Mouse (Mus musculus): ENCODE data around the gene Rab38.

Rab38 gene

DNA sequence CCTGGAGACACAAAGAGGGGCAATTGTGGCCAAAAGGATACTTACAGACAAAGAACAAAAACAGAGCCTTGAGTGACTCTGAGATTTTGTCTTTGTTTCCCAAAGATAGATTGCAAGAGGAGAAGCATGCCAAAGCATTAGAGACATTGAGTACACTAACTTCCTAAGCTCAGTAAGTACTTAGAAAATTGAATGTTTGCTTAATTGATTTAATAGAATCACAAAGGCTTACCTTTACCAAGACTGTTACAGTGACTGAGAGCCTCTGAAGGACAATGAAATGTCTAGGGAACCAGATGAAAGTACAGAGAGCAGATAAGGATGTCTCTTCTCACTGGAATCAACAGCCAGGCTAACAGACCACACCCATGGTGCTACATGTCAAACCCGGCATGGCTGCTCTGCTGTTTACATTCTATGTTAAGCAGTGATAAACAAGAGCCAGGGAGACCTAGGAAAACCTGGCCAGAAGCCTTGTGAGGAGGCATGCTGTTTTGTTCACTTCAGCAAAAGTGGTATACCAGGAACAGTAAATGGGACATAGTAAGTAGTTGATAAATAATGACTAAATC is 97.1 kb downstream of the Rab38 start:
- DNase-seq (ENCODE audit: low read depth, low spot score), result no peak

DNA sequence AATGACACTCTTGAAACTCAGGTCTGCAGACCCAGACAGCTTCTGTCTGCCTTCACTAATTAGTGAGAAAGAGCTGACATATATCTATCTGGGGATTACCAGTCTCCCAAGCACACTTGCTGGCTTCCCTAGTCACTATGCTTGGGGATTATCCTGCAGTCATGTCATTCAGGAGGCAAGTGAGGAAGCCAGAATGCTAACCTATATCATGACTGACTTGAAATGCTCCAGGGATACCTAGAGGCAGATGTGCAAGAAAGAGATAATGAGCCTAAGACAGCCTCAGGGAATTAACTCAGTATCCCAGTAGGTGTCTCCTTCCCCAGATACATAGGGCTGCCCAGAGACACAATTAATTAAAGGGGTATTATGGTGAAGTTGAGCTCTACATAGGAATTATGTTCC is 106.1 kb downstream of the Rab38 start:
- DNase-seq (ENCODE audit: low read depth, low spot score), result no peak

DNA sequence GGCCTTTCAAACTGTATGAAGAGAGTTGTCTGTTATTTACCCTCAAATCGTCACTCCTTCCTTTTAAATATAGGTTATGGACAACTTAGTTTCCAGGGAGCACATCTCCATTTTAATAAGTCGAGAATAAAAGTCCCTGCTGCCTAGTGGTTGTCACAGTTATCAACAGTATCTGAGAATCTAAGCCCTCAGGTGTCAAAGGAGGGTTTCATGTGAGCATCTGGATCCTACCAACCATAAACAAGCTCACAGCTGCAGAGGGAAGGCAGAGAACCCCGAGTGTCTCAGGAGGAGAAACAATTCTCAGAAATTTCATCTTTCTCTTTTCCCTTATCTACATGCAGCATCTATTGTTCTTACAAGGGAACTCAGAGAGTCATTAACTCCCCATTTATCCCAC is 106.7 kb downstream of the Rab38 start:
- no peak for DNase-seq (ENCODE audit: low read depth, low spot score)
